Mouse (Mus musculus): ENCODE data around the gene Id3.
A peak's percentile ranks its signal among the peaks of the same experiment; 100 is the strongest.

Gene Id3

DNA sequence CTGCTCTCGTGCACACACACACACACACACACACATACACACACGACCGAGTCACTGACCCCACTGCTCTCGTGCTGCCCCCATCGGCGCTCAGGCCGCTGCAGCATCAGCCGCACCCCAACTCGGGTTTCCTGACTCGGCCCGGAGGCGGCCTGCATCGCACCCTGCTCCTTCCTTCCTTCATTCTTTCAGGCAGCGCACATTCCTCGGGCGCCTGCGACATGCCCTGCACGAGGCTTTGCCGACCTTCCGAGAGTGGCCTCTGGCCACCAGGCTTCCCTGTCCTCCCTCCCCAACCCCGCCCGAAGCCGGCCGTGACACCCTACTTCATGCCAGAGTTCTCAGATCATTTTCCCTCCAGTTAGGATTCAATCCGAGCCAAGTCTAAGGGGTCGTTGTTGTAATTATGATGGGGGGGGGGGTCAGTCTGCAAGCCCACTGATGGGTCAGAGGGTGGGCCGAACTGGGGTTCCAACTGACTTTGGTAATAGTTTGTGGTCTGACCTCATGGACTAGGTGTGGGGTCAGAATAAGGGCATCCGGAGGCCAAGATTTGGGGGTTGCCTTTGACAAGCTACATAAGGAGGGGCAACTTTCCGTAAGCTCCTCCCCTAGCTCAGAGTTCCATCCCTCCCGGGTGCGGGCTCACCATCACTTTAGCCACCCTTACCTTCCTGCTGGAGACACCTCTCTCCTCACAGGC lies 5.2 kb downstream of the Id3 start:
- DNase-seq = peak; percentile 81

GRCm38 (mm10) chr4:136149045-136149379 lies 5.7 kb downstream of the Id3 start:
- no peak for DNase-seq

DNA sequence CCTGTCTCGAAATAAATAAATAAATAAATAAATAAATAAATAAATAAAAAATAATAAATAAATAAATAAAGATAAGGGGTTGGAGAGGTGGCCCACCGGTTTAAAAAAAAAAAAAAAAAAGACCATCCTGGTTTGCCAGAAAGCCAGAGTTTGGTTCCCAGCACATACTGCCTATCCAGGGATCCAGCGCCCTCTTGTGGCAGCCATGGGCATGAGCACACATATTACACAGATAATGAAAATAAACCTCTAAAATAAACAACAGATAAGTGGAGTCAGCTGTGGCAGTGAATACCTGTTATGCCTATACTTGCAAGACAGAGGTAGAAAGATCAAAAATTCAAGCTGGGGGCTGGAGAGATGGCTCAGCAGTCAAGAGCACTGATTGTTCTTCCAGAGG lies 6.4 kb downstream of the Id3 start:
- peak; percentile 88 for DNase-seq

DNA sequence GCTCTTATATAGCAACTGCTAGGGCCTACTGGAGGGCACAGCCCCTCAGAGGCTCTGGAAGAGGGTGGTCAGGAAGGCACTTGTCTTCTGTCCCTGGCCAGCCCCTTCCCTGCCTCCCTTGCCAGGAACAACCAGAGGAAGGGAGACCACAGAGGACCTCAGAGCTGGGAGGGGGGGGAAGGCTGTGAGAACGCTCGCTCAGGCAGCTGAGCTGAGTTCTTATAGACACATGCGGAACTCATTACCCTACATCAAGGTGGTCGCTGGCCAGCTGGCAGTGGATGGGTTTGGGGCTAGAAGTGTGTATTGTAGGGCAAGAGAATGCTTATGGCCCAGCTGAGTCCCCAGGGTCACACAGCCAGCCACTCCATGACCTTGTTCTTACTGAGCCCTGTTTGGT lies 7.3 kb downstream of the Id3 start:
- DNase-seq = peak; percentile 16

GRCm38 (mm10) chr4:136152821-136153220 lies 9.5 kb downstream of the Id3 start:
- peak; percentile 66 for DNase-seq

- no peak for DNase-seq
Measured at GRCm38 (mm10) chr4:136154462-136154861, 11.2 kb downstream of the Id3 start.

DNA sequence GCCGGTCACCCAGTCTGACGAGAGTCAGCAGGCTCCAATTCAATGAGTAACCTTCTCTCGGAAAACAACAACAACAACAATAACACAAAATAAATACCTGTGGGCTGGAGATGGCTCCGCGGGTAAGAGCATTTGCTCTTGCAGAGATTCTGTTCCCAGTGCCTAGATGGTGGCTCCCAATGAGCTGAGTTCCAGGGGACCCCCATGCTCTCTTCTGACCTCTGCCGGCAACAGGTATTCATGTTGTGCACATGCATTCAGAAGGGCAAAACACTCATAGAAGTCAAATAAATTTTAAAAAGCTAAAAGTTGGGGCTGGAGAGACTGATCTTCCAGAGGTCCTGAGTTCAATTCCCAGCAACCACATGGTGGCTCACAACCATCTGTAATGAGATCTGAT lies 15.2 kb downstream of the Id3 start:
- peak; percentile 80 for DNase-seq

DNA sequence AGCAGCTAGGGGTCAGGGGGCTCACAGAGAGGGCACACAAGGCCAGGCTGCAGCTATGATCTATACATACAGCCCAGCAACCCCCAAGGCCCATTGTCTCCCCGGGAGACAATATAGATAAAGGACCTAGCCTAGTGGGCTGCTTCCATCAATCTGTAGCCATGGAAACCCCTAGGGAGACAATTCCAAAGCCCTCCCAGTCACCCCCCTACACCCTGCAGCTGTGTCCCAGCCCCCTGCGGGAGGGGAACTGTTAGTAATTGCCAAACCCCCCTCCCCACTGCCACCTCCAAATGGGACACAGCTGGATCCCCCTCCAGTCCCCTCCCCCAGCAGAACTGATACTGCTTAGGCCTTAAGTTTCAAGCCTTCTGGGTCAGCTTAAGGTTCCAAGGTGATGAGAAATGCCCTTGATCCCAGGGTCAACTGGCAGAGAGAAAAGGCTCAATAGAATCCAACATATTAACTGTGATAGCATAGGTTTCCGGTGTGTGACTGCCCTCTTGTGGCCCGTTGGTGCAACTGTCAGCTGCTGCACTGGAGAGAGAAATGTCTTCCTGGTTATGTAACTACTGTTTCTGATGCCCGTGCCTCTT lies 16.6 kb downstream of the Id3 start:
- peak; percentile 84 for DNase-seq

DNA sequence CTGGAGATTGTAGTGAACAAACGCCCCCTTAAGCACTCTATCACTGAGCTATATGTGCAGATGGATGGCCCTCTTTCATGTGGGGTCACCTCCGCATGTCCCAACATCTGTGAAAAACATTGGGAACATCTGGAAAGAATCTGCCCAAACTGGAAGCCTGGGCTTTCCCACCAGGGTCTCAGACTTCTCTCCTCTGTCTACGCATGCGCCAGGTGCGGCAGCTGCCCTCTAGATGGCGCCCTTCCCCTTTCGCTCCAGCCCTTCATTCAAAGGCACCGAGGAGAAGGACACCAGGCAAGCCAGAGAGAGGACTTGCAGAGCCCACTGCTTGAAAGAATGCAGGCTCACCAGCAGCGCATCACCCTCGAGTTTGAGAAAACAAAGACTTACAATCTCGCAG lies 20.2 kb downstream of the Id3 start:
- peak; percentile 95 for DNase-seq

DNA sequence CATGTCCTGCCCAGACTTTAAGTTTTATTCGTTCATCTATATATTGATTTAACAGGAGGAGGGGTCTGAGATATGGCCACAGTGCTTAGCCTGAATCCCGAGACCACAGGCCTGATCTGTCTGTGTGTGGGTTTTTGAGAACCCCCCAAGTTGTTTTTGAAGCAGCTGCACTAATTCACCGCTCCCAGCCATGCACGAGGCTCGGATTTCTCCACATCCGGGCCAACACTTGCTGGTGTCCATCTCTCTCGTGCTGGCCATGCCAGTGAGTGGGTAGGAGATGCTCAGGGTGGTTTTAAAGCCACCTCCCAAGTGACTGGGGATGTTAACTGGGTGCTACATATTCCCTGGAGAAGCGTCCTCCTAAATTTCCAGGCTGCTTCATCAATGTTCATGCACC lies 21.7 kb downstream of the Id3 start:
- DNase-seq = no peak

DNA sequence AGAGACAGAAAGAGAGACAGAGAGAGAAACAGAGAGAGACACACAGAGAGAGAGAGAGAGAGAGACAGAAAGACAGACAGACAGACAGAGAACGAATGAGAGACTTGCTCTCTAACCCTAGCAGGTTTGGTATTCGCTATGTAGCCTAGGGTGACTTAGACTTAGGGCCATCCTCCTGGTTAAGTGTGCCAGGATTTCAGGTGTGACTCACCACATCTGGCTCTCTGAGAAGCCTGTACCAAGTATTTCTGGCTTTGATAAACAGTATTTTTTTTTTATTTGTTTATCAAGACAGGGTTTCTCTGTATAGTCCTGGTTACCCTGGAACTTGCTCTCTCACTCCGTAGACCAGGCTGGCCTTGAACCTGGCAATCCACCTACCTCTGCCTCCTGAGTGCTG lies 24.4 kb downstream of the Id3 start:
- DNase-seq = no peak

- DNase-seq = no peak
Measured at GRCm38 (mm10) chr4:136170401-136170800, 27.1 kb downstream of the Id3 start.

DNA sequence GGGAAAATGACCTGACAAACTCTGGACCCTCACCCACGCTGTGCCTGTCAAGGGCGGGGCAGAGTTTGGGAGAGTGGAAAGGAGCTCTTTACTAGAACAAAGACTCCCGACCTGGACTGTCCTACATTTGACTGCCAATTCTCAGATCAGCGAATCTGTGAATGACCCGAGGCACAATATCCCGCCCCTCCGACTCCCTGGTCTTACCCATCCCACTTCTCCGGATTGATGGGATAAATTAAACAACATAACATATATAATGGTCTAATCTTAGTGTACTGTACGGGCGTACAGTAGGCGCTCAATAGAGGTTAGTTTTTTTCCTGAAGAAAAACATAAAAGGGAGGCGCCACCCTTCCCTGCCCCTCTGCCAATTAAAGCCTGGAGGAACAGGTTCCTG lies 28.2 kb downstream of the Id3 start:
- DNase-seq = no peak

DNA sequence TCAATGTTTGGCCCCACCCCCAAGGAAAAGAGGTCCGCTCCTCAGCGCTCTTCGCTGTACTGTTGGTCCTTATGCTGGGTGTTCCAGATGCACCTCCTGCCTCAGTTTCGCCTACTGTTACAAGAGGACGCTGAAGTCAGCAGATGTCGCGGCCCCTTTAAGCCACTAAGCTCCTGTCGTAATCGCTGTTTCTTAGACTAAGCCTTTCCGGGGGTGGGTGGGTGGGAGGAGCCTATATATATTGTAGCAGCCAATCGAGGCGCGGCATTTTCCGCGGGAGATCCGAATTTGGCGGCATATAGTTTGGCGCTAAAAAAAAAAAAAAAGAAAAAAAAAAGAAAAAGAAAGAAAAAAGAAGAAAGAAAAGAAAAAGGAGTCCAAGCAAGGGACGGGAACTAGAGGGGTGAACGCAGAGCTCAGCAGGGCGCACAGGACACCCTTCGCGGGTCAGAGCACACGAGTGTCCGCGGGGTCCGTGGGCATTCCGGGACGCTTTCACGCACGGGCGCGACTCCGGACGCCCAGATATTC lies 28.8 kb downstream of the Id3 start, which contains the start of gene E2f2:
Gene E2f2 (plus strand): TSS at position 384 of the 531 bp plus-strand sequence.
- peak; percentile 89 for DNase-seq

- peak; percentile 66 for DNase-seq
Measured at GRCm38 (mm10) chr4:136172542-136173209, 29.4 kb downstream of the Id3 start.

GRCm38 (mm10) chr4:136173210-136173715 lies 30.0 kb downstream of the Id3 start:
- peak; percentile 38 for DNase-seq

GRCm38 (mm10) chr4:136174216-136175193 lies 31.2 kb downstream of the Id3 start:
- peak; percentile 61 for DNase-seq

DNA sequence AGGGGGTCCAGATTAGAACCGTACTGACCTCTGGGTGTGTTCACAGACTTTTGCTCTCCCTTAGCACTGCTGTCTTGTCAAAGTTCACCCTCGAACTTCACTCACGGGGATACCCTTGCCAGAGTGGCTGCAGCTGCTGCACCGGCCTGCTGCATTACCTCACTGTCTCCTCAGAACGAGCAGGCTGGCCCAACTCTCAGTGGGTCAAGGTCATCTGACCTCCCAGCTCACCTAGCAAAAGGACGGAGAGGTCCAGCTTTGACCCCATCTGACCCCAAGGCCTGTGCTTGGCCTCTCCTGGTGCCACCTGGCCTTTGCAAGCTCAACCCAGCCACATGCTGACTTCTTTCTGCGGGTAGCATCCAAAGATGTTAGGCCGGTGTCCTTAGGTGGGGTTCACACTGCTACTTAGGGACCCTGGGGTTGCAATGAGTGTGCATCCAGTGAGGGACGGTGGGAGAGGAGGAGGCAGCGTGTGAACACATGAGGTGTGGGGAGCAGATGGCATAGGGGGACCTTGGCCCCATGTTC lies 32.8 kb downstream of the Id3 start:
- DNase-seq = peak; percentile 48

DNA sequence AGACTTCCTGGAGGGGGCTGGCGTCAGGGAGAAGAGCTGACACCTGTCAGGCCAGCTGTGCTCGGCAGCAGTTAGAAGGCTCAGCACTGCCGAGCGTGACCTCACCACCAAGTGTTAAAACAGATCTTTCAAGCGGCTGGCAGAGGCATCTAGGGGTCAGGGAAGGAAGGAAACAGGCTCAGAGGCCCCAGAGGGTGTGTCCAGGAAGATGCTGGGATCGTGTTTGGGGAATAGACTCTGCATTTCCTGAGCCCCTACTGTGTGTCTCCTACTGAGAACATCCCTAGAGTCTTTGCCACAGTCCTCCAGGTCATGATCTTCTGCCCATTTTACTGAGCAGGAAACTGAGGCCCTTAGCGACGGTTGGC lies 33.9 kb downstream of the Id3 start:
- peak; percentile 73 for DNase-seq

- peak; percentile 84 for DNase-seq
Measured at GRCm38 (mm10) chr4:136177612-136178474, 34.5 kb downstream of the Id3 start.

DNA sequence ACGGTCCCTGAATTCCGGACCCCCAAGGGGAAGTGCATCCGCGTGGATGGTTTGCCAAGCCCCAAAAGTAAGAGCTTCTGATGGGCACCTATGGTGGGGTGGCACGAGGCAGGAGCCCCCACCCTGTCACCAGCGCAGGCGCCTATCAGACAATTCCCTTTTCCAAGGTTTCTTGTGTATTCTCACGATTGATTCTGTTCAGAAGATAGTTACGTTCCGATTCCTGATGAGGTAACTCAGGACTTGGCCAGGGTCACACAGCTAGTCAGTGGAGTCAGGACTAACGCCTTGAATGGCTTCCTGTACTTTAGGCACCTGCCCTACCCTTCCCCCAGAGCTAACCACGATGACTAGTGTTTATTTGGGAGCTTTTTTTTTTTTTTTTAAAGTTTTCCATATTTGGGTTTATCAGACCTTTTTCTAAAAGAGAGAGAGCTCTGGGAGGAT lies 35.2 kb downstream of the Id3 start:
- peak; percentile 57 for DNase-seq
